Mouse (Mus musculus) heart, postnatal 0 days (tissue): ENCODE data around the gene Lpp. TPM values are rescaled to one million over a fixed set of nuclear protein-coding genes. Genes with fewer than 3 reads are reported as not detected.

Source experiments
- ATAC-seq: fragments of 200-750 bp; cut with Nextera tagmentation; 2 replicates; pipeline ENCODE4 v1.8.0; 2017; ENCODE audit warnings: low read depth, moderate number of reproducible peaks, moderate library complexity; ENCODE audit not compliant: insufficient read depth
- DNase-seq: peaks from one replicate; pipeline ENCODE4 v3.0.0-alpha.2; 2016; ENCODE audit warnings: low spot score
- H3K27ac ChIP-seq: fragments of 300-500 bp; sonication (generic); 2 replicates; pipeline ENCODE4 v1.5.1; 2014; ENCODE audit warnings: low read depth, mild to moderate bottlenecking
- H3K27me3 ChIP-seq: fragments of 300-500 bp; sonication (generic); 2 replicates; pipeline ENCODE4 v1.6.1; 2014; ENCODE audit warnings: low read length, mixed read lengths; ENCODE audit not compliant: control insufficient read depth, insufficient read depth
- H3K36me3 ChIP-seq: fragments of 300-500 bp; sonication (generic); replicated peaks from 2 replicates; pipeline ENCODE4 v1.6.1; 2014; ENCODE audit warnings: low read length, mixed read lengths; ENCODE audit not compliant: control insufficient read depth, insufficient read depth
- H3K4me1 ChIP-seq: fragments of 300-500 bp; sonication (generic); 2 replicates; pipeline ENCODE4 v1.6.1; 2014; ENCODE audit warnings: antibody characterized with exemption; ENCODE audit not compliant: control insufficient read depth, insufficient read depth
- H3K4me2 ChIP-seq: fragments of 300-500 bp; sonication (generic); 2 replicates; pipeline ENCODE4 v1.6.1; 2014; ENCODE audit warnings: low read depth, mild to moderate bottlenecking, low read length, moderate library complexity
- H3K4me3 ChIP-seq: fragments of 300-500 bp; sonication (generic); 2 replicates; pipeline ENCODE4 v1.5.1; 2014; ENCODE audit warnings: low read depth, low read length
- H3K9ac ChIP-seq: fragments of 300-500 bp; sonication (generic); replicated peaks from 2 replicates; pipeline ENCODE4 v1.6.1; 2014; ENCODE audit warnings: low read depth, low read length, mixed read lengths
- H3K9me3 ChIP-seq: fragments of 300-500 bp; sonication (generic); replicated peaks from 2 replicates; pipeline ENCODE4 v1.6.1; 2016; ENCODE audit warnings: low read length; ENCODE audit not compliant: control insufficient read depth
- CTCF ChIP-seq: IDR thresholded peaks from 2 replicates; pipeline ENCODE4 v1.5.1; 2016; ENCODE audit warnings: antibody characterized with exemption, control low read depth, low read depth
- EP300 ChIP-seq: IDR thresholded peaks from 2 replicates; pipeline ENCODE4 v1.6.1; 2016; ENCODE audit warnings: antibody characterized with exemption, low read depth
- WGBS: fragments of 180-500 bp; shearing (Covaris S2); extraction: QIAGEN DNeasy Blood & Tissue Kit; methylation state at CpG from one replicate; pipeline ENCODE4 v1.1.7; 2014; 5-methylcytosine and 5-hydroxymethylcytosine counted together
- polyA plus RNA-seq: library from polyadenylated mRNA; unstranded; fragments of >200 nt; fragmentation: Nextera tagmentation; extraction: Ambion mirVana; gene quantifications from 2 replicates; pipeline ENCODE4 v1.2.1, GENCODE M21; 2015
- total RNA-seq: library from RNA; depleted of rRNA; stranded (reverse); fragments of >200 nt; gene quantifications from 2 replicates; pipeline ENCODE4 v1.2.3, GENCODE M21; 2014; ENCODE audit warnings: low replicate concordance

Lpp gene
- total and polyA plus RNA-seq, 2 experiments from 2014 or later: 32.1 to 77.4 TPM

GRCm38 (mm10) chr16:24441338-24441737, 48.0 kb downstream of the Lpp start:
- ATAC-seq (no peak), DNase-seq (no peak)
- no peaks in the 10 kb centered on the region for H3K9me3 ChIP-seq
- TF ChIP-seq CTCF: no peak
- no peak overlapping the region for H3K27ac ChIP-seq
- H3K4me2 ChIP-seq: no peak overlapping the region
- peaks cover 59% of the 10 kb centered on the region for H3K4me1 ChIP-seq
- no peak overlapping the region for H3K9ac ChIP-seq
- H3K36me3 ChIP-seq: 0 out of 2 replicates have a peak, but pooled peaks cover 5% of the 10 kb centered on the region
- WGBS: 33% methylated on average over 1 of the region's 1 CpGs
- H3K27me3 ChIP-seq: no peaks in the 10 kb centered on the region
- no peak overlapping the region for H3K4me3 ChIP-seq

GRCm38 (mm10) chr16:24442500-24443122, 49.3 kb downstream of the Lpp start:
- Histone ChIP-seq H3K27ac (0 out of 2 replicates have a peak overlapping the region, but pooled peaks have one; percentile 36), H3K4me1 (peaks cover 54% of the 10 kb centered on the region), H3K9ac (no peak overlapping the region), H3K27me3 (no peaks in the 10 kb centered on the region), H3K36me3 (0 out of 2 replicates have a peak, but pooled peaks cover 7% of the 10 kb centered on the region), H3K4me3 (no peak overlapping the region), H3K9me3 (no peaks in the 10 kb centered on the region), H3K4me2 (no peak overlapping the region)
- ATAC-seq (0 out of 2 replicates have a peak, but pooled peaks have one; percentile 25), DNase-seq (no peak)
- 52% methylated on average over 5 of the region's 5 CpGs for WGBS
- no peak for TF ChIP-seq EP300
- no peak for TF ChIP-seq CTCF

GRCm38 (mm10) chr16:24443123-24443515, 49.8 kb downstream of the Lpp start:
- Histone ChIP-seq H3K36me3 (0 out of 2 replicates have a peak, but pooled peaks cover 7% of the 10 kb centered on the region), H3K9ac (no peak overlapping the region), H3K9me3 (no peaks in the 10 kb centered on the region), H3K4me3 (no peak overlapping the region), H3K4me2 (no peak overlapping the region), H3K27me3 (no peaks in the 10 kb centered on the region), H3K27ac (0 out of 2 replicates have a peak overlapping the region, but pooled peaks have one; percentile 13), H3K4me1 (peaks cover 53% of the 10 kb centered on the region)
- TF ChIP-seq EP300 (no peak), CTCF (no peak)
- DNase-seq (no peak), ATAC-seq (no peak)
- WGBS: 60% methylated on average over 7 of the region's 7 CpGs

GRCm38 (mm10) chr16:24443555-24443954, 50.2 kb downstream of the Lpp start:
- TF ChIP-seq EP300 (no peak), CTCF (no peak)
- Histone ChIP-seq H3K9ac (no peak overlapping the region), H3K4me3 (no peak overlapping the region), H3K27me3 (no peaks in the 10 kb centered on the region), H3K4me2 (no peak overlapping the region), H3K36me3 (0 out of 2 replicates have a peak, but pooled peaks cover 7% of the 10 kb centered on the region), H3K4me1 (peaks cover 52% of the 10 kb centered on the region), H3K9me3 (no peaks in the 10 kb centered on the region), H3K27ac (peak overlapping the region; percentile 18)
- ATAC-seq (no peak), DNase-seq (no peak)
- 35% methylated on average over 5 of the region's 5 CpGs for WGBS

GRCm38 (mm10) chr16:24444818-24445217, 51.5 kb downstream of the Lpp start:
- Histone ChIP-seq H3K4me2 (no peak overlapping the region), H3K4me1 (peaks cover 43% of the 10 kb centered on the region), H3K27me3 (no peaks in the 10 kb centered on the region), H3K9me3 (no peaks in the 10 kb centered on the region), H3K36me3 (0 out of 2 replicates have a peak, but pooled peaks cover 7% of the 10 kb centered on the region), H3K4me3 (no peak overlapping the region), H3K27ac (no peak overlapping the region), H3K9ac (no peak overlapping the region)
- ATAC-seq: no peak
- DNase-seq: no peak
- TF ChIP-seq EP300 (no peak), CTCF (no peak)
- 46% methylated on average over 4 of the region's 4 CpGs for WGBS

- Histone ChIP-seq H3K9ac (no peak overlapping the region), H3K9me3 (no peaks in the 10 kb centered on the region), H3K4me3 (no peak overlapping the region), H3K27ac (no peak overlapping the region), H3K4me1 (peaks cover 44% of the 10 kb centered on the region), H3K36me3 (0 out of 2 replicates have a peak, but pooled peaks cover 7% of the 10 kb centered on the region), H3K27me3 (no peaks in the 10 kb centered on the region), H3K4me2 (no peak overlapping the region)
- TF ChIP-seq EP300 (no peak), CTCF (no peak)
- WGBS: 72% methylated on average over 3 of the region's 3 CpGs
- DNase-seq: no peak
- no peak for ATAC-seq
These were observed 52.2 kb downstream of the Lpp start for GRCm38 (mm10) chr16:24445473-24445872.
